Mouse (Mus musculus) liver, adult 2 months (tissue): ENCODE data around the gene Hbq1a.

Experiments used
- CTCF ChIP-seq: fragments of 200-500 bp; IDR thresholded peaks from 2 replicates; pipeline ENCODE4 v1.5.1; 2011; ENCODE audit warnings: low read depth, low read length, control low read depth
- POLR2A ChIP-seq: fragments of 200-500 bp; IDR thresholded peaks from 2 replicates; pipeline ENCODE4 v1.6.1; 2011; ENCODE audit warnings: low read length, control low read depth; ENCODE audit not compliant: insufficient read depth; ENCODE audit errors: extremely low read depth

GRCm38 (mm10) chr11:32333235-32333634 lies 33.4 kb downstream of the Hbq1a start:
- TF ChIP-seq POLR2A = no peak
- TF ChIP-seq CTCF = no peak
